Mouse (Mus musculus): Measurements from ENCODE around the gene 1700016K19Rik.

The 1700016K19Rik gene

GRCm38 (mm10) chr11:75964476-75964730, 35.3 kb upstream of the 1700016K19Rik start:
- TF ChIP-seq POU5F1 (IDR thresholded peaks at IDR 0.05; ENCODE audit: borderline replicate concordance, low read length) (no peak), CTCF (conservative IDR thresholded peaks at IDR 0.05; ENCODE audit: low read length) (no peak), NANOG (IDR thresholded peaks at IDR 0.05; ENCODE audit: borderline replicate concordance, low read length) (no peak)
- peaks cover 21% of the 10 kb centered on the region for H3K4me1 ChIP-seq (replicated peaks; ENCODE audit: low read depth, low read length)
- H3K36me3 ChIP-seq (ENCODE audit: insufficient read depth, low read length), result no peaks in the 10 kb centered on the region
- no peaks in the 10 kb centered on the region for H3K9me3 ChIP-seq (ENCODE audit: low read length)
- peaks cover 64% of the 10 kb centered on the region for H3K27me3 ChIP-seq (ENCODE audit: insufficient read depth, low read length)
- no peak overlapping the region for H3K4me3 ChIP-seq (replicated peaks; ENCODE audit: low read length)

DNA sequence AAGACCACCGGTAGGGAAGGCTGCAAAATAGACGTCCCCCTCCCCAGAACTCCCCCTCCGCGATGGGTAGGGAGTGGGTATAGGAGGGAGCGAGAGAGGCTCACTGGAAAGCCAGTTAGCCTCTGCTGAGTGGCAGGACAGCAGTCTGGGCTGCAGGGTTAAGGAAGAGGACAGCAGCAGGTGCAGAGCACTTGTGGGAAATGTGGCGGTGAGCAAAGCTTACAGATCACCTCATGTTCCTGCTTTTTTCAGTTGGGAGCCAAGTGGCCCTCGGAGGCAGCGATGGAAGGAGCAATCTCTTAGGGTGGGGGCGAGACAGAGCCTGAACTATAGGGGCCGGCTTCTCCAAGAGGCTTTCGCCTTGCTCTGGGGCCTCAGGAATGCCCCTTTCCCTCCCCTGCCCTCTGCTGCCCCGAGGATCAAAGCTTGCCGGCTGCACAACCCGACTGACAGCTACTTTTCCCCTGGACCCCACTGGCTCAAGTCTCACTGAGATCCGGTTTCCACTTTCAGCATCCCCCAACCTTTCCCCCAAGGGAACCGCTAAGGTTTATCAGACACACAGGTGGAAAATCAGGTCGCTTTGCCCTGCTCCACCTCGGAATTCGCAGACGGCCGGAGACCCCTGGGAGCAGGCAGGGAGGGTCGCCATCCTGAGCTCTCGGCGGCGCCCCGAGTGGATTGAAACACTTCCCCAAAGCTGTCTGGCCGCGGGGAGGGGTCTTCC, 33.9 kb upstream of the 1700016K19Rik start:
- no peaks in the 10 kb centered on the region for H3K9me3 ChIP-seq (ENCODE audit: low read length)
- TF ChIP-seq CTCF (conservative IDR thresholded peaks at IDR 0.05; ENCODE audit: low read length) (no peak), POU5F1 (IDR thresholded peaks at IDR 0.05; ENCODE audit: borderline replicate concordance, low read length) (no peak), NANOG (IDR thresholded peaks at IDR 0.05; ENCODE audit: borderline replicate concordance, low read length) (no peak)
- peaks cover 21% of the 10 kb centered on the region for H3K4me1 ChIP-seq (replicated peaks; ENCODE audit: low read depth, low read length)
- H3K4me3 ChIP-seq (replicated peaks; ENCODE audit: low read length), result peak overlapping the region; percentile 87
- no peaks in the 10 kb centered on the region for H3K36me3 ChIP-seq (ENCODE audit: insufficient read depth, low read length)
- peaks cover 73% of the 10 kb centered on the region for H3K27me3 ChIP-seq (ENCODE audit: insufficient read depth, low read length)

GRCm38 (mm10) chr11:75966401-75967372, 33.0 kb upstream of the 1700016K19Rik start:
- peaks cover 73% of the 10 kb centered on the region for H3K27me3 ChIP-seq (ENCODE audit: insufficient read depth, low read length)
- no peaks in the 10 kb centered on the region for H3K36me3 ChIP-seq (ENCODE audit: insufficient read depth, low read length)
- peak overlapping the region; percentile 87 for H3K4me3 ChIP-seq (replicated peaks; ENCODE audit: low read length)
- H3K9me3 ChIP-seq (ENCODE audit: low read length), result no peaks in the 10 kb centered on the region
- TF ChIP-seq CTCF (conservative IDR thresholded peaks at IDR 0.05; ENCODE audit: low read length) (peak; percentile 4), POU5F1 (IDR thresholded peaks at IDR 0.05; ENCODE audit: borderline replicate concordance, low read length) (no peak)
- peaks cover 21% of the 10 kb centered on the region for H3K4me1 ChIP-seq (replicated peaks; ENCODE audit: low read depth, low read length)

- no peak for TF ChIP-seq CTCF (conservative IDR thresholded peaks at IDR 0.05; ENCODE audit: low read length)
- no peak for TF ChIP-seq POU5F1 (IDR thresholded peaks at IDR 0.05; ENCODE audit: borderline replicate concordance, low read length)
- TF ChIP-seq NANOG (IDR thresholded peaks at IDR 0.05; ENCODE audit: borderline replicate concordance, low read length), result no peak
- Histone ChIP-seq H3K4me3 (replicated peaks; ENCODE audit: low read length) (no peak overlapping the region), H3K36me3 (ENCODE audit: insufficient read depth, low read length) (no peaks in the 10 kb centered on the region), H3K9me3 (ENCODE audit: low read length) (0 out of 2 replicates have a peak, but pooled peaks cover under 1% of the 10 kb centered on the region), H3K27me3 (ENCODE audit: insufficient read depth, low read length) (peaks cover 64% of the 10 kb centered on the region), H3K4me1 (replicated peaks; ENCODE audit: low read depth, low read length) (peaks cover 19% of the 10 kb centered on the region)
Observed at GRCm38 (mm10) chr11:75968761-75969160, 31.0 kb upstream of the 1700016K19Rik start.

DNA sequence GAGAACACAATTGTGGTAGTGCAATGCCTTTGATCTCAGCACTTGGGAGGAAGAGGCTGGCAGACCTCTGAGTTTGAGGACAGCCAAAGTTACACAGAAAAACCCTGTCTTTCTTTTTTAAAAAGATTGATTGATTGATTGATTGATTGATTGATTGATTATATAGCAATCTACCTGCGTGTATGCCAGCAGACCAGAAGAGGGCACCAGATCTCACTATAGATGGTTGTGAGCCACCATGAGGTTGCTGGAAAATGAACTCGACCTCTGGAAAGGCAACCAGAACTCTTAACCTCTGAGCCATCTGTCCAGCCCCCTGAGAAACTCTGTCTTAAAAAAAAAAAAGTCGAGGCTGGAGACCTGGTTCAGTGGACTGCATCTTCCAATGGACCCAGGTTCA, 29.1 kb upstream of the 1700016K19Rik start:
- Histone ChIP-seq H3K9me3 (ENCODE audit: low read length) (peaks cover 6% of the 10 kb centered on the region; the same call in 1 of the 2 replicates), H3K27me3 (ENCODE audit: insufficient read depth, low read length) (peaks cover 46% of the 10 kb centered on the region), H3K36me3 (ENCODE audit: insufficient read depth, low read length) (no peaks in the 10 kb centered on the region), H3K4me1 (replicated peaks; ENCODE audit: low read depth, low read length) (peaks cover 13% of the 10 kb centered on the region), H3K4me3 (replicated peaks; ENCODE audit: low read length) (no peak overlapping the region)
- TF ChIP-seq CTCF (conservative IDR thresholded peaks at IDR 0.05; ENCODE audit: low read length) (peak; percentile 31), POU5F1 (IDR thresholded peaks at IDR 0.05; ENCODE audit: borderline replicate concordance, low read length) (no peak)

DNA sequence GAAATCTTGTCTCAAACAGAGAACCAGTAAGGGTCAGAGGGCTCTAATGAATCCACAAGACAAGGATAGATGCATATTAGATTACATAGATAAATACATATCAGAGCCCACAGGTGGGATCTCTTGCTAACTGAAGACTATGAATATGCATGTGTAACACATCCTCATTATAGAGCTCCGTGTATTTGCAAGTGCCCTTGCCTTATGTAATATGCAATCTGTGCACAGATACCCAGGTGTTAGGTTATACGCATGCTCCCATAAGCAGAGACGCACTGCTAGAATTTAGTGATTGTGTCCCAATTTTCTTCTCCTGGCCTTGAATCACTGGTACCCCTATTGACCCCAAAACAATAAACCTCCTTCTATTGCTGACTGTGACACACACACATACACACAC, 27.5 kb upstream of the 1700016K19Rik start:
- H3K9me3 ChIP-seq (ENCODE audit: low read length), result peaks cover 6% of the 10 kb centered on the region; the same call in 1 of the 2 replicates
- H3K36me3 ChIP-seq (ENCODE audit: insufficient read depth, low read length), result no peaks in the 10 kb centered on the region
- H3K4me3 ChIP-seq (replicated peaks; ENCODE audit: low read length), result no peak overlapping the region
- peaks cover 31% of the 10 kb centered on the region for H3K27me3 ChIP-seq (ENCODE audit: insufficient read depth, low read length)
- H3K4me1 ChIP-seq (replicated peaks; ENCODE audit: low read depth, low read length), result peaks cover 5% of the 10 kb centered on the region; the same call in 1 of the 2 replicates
- no peak for TF ChIP-seq POU5F1 (IDR thresholded peaks at IDR 0.05; ENCODE audit: borderline replicate concordance, low read length)
- no peak for TF ChIP-seq NANOG (IDR thresholded peaks at IDR 0.05; ENCODE audit: borderline replicate concordance, low read length)
- TF ChIP-seq CTCF (conservative IDR thresholded peaks at IDR 0.05; ENCODE audit: low read length), result no peak

DNA sequence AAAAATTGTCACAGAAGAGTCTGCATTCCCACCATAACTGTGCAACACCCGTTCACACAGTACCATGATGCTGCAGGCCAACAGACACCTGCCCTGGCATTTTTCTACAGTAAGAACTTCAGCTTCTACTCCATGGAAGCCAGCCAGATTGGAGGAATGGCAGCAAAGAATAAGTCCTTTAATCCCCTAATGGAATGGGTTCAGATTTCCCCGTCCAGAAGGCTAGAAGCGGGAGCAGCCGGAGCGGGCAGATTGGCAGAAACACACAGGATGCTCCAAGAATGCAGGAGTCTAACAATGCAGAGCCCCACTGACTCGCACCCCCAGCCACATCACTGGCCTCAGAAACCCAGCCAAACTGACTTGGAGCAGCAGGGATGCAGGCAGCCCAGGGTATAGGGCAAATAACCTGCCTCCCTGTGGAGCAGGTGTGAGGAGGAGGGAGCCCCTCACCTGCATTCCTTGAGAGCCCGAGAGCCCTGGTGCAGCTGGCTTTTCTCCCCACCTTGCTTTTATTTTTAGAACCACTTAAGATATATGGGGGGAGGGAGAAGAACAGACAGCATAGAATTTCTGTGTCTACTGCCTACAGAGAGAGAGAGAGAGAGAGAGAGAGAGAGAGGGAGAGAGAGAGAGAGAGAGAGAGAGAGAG, 26.7 kb upstream of the 1700016K19Rik start:
- Histone ChIP-seq H3K9me3 (ENCODE audit: low read length) (peaks cover 6% of the 10 kb centered on the region; the same call in 1 of the 2 replicates), H3K4me3 (replicated peaks; ENCODE audit: low read length) (no peak overlapping the region), H3K27me3 (ENCODE audit: insufficient read depth, low read length) (peaks cover 23% of the 10 kb centered on the region), H3K4me1 (replicated peaks; ENCODE audit: low read depth, low read length) (no peaks in the 10 kb centered on the region; the same call in 1 of the 2 replicates), H3K36me3 (ENCODE audit: insufficient read depth, low read length) (no peaks in the 10 kb centered on the region)
- no peak for TF ChIP-seq CTCF (conservative IDR thresholded peaks at IDR 0.05; ENCODE audit: low read length)
- no peak for TF ChIP-seq POU5F1 (IDR thresholded peaks at IDR 0.05; ENCODE audit: borderline replicate concordance, low read length)
- no peak for TF ChIP-seq NANOG (IDR thresholded peaks at IDR 0.05; ENCODE audit: borderline replicate concordance, low read length)

DNA sequence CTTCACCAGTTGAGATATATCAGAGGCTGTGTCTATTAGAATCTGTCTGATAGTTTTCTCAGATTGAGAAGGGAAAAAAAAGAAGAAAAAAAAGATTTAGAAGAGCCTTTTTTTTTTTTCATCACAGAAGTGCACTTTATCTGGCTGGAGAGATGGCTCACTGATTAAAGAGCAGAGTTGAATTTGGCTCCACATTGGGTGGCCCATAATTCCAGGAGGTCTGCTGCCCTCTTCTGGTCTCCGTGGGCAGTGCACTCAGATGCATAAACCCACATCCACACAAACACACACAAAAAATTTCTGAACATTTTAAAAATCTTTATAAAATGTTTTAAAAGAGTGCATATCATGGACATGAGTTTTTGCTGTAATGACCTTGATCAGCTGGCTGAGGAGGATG, 25.7 kb upstream of the 1700016K19Rik start:
- peaks cover 6% of the 10 kb centered on the region; the same call in 1 of the 2 replicates for H3K9me3 ChIP-seq (ENCODE audit: low read length)
- no peaks in the 10 kb centered on the region for H3K36me3 ChIP-seq (ENCODE audit: insufficient read depth, low read length)
- no peak overlapping the region for H3K4me3 ChIP-seq (replicated peaks; ENCODE audit: low read length)
- peak; percentile 79 for TF ChIP-seq CTCF (conservative IDR thresholded peaks at IDR 0.05; ENCODE audit: low read length)
- no peak for TF ChIP-seq POU5F1 (IDR thresholded peaks at IDR 0.05; ENCODE audit: borderline replicate concordance, low read length)
- H3K4me1 ChIP-seq (replicated peaks; ENCODE audit: low read depth, low read length), result no peaks in the 10 kb centered on the region; the same call in 1 of the 2 replicates
- H3K27me3 ChIP-seq (ENCODE audit: insufficient read depth, low read length), result peaks cover 13% of the 10 kb centered on the region

Data from E14TG2a.4 (cell line).